Mouse (Mus musculus) embryonic facial prominence, embryonic 11.5 days (tissue): ENCODE measurements around the gene Rsph9. TPM values are rescaled to one million over a fixed set of nuclear protein-coding genes. Genes with fewer than 3 reads are reported as not detected.
A peak's percentile ranks its signal among the peaks of the same experiment; 100 is the strongest.

Experiments
- ATAC-seq: fragments of 200-750 bp; cut with Nextera tagmentation; replicated peaks from 2 replicates; pipeline ENCODE4 v1.8.0; 2017; ENCODE audit warnings: low read depth; ENCODE audit not compliant: insufficient number of reproducible peaks, low FRiP score, low TSS enrichment
- DNase-seq: peaks from one replicate; pipeline ENCODE4 v3.0.0-alpha.2; 2015; ENCODE audit warnings: low spot score
- H3K27ac ChIP-seq: fragments of 300-500 bp; sonication (generic); replicated peaks from 2 replicates; pipeline ENCODE4 v1.5.1; 2014; ENCODE audit warnings: mild to moderate bottlenecking, low read depth, low read length, control low read depth
- H3K27me3 ChIP-seq: fragments of 300-500 bp; sonication (generic); 2 replicates; pipeline ENCODE4 v1.6.1; 2014; ENCODE audit warnings: mild to moderate bottlenecking, low read length, moderate library complexity, mixed read lengths; ENCODE audit not compliant: control insufficient read depth, insufficient read depth
- H3K36me3 ChIP-seq: fragments of 300-500 bp; sonication (generic); replicated peaks from 2 replicates; pipeline ENCODE4 v1.6.1; 2014; ENCODE audit warnings: low read depth, mild to moderate bottlenecking, low read length, moderate library complexity, mixed read lengths; ENCODE audit not compliant: control insufficient read depth, insufficient read depth
- H3K4me1 ChIP-seq: fragments of 300-500 bp; sonication (generic); 2 replicates; pipeline ENCODE4 v1.6.1; 2014; ENCODE audit warnings: low read length, mixed read lengths; ENCODE audit not compliant: control insufficient read depth, insufficient read depth
- H3K4me2 ChIP-seq: fragments of 300-500 bp; sonication (generic); 2 replicates; pipeline ENCODE4 v1.6.1; 2014; ENCODE audit warnings: low read depth, mild to moderate bottlenecking, control low read depth, low read length, moderate library complexity
- H3K4me3 ChIP-seq: fragments of 300-500 bp; sonication (generic); 2 replicates; pipeline ENCODE4 v1.5.1; 2014; ENCODE audit warnings: low read depth, low read length, control low read depth
- H3K9ac ChIP-seq: fragments of 300-500 bp; sonication (generic); replicated peaks from 2 replicates; pipeline ENCODE4 v1.6.1; 2014; ENCODE audit warnings: mild to moderate bottlenecking, control low read depth, low read length
- H3K9me3 ChIP-seq: fragments of 300-500 bp; sonication (generic); replicated peaks from 2 replicates; pipeline ENCODE4 v1.6.1; 2016; ENCODE audit warnings: mild to moderate bottlenecking, low read length, inconsistent platforms, mixed read lengths; ENCODE audit not compliant: control insufficient read depth
- WGBS: fragments of 180-500 bp; shearing (Covaris S2); extraction: QIAGEN DNeasy Blood & Tissue Kit; methylation state at CpG from one replicate; pipeline ENCODE4 v1.1.7; 2014; 5-methylcytosine and 5-hydroxymethylcytosine counted together
- polyA plus RNA-seq: library from polyadenylated mRNA; unstranded; fragments of >200 nt; fragmentation: Nextera tagmentation; extraction: Ambion mirVana; gene quantifications from 2 replicates; pipeline ENCODE4 v1.2.1, GENCODE M21; 2014

Rsph9 gene
- polyA plus RNA-seq, 1 experiment from 2014 or later = 12.5 TPM

- Histone ChIP-seq H3K4me3 (peak within 1 kb of the TSS; percentile 93), H3K27me3 (no peaks in the 10 kb centered on the region), H3K9me3 (no peaks in the 10 kb centered on the region), H3K27ac (peak within 1 kb of the TSS; percentile 41; the same call in 1 of the 2 replicates), H3K36me3 (no peaks in the 10 kb centered on the region), H3K9ac (peak within 1 kb of the TSS; percentile 82), H3K4me1 (peaks cover 3% of the 10 kb centered on the region; the same call in 1 of the 2 replicates), H3K4me2 (peak within 1 kb of the TSS; percentile 73)
- 6% methylated on average over 38 of the region's 38 CpGs for WGBS
- DNase-seq (peak; percentile 91), ATAC-seq (peak; percentile 93)
Observed at GRCm38 (mm10) chr17:46110402-46111289, 33.4 kb downstream of the Rsph9 start, which contains the start of gene Mrps18a. TSS of gene Mrps18a (plus strand) at chr17:46110986.

- ATAC-seq (no peak), DNase-seq (no peak)
- no peaks in the 10 kb centered on the region for H3K36me3 ChIP-seq
- no peak overlapping the region for H3K4me2 ChIP-seq
- no peak overlapping the region for H3K27ac ChIP-seq
- no peak overlapping the region for H3K4me3 ChIP-seq
- no peaks in the 10 kb centered on the region for H3K27me3 ChIP-seq
- peaks cover 2% of the 10 kb centered on the region; the same call in 1 of the 2 replicates for H3K4me1 ChIP-seq
- 83% methylated on average over 4 of the region's 4 CpGs for WGBS
- H3K9me3 ChIP-seq = no peaks in the 10 kb centered on the region
- H3K9ac ChIP-seq = no peak overlapping the region
Observed at GRCm38 (mm10) chr17:46108286-46108685, 35.7 kb downstream of the Rsph9 start.

GRCm38 (mm10) chr17:46104487-46104886 is 39.5 kb downstream of the Rsph9 start:
- ATAC-seq = peak; percentile 84
- Histone ChIP-seq H3K27me3 (no peaks in the 10 kb centered on the region), H3K36me3 (no peaks in the 10 kb centered on the region), H3K4me1 (peaks cover 2% of the 10 kb centered on the region; the same call in 1 of the 2 replicates), H3K4me2 (no peak overlapping the region), H3K27ac (peak overlapping the region; percentile 24; the same call in 1 of the 2 replicates), H3K9me3 (no peaks in the 10 kb centered on the region), H3K9ac (peak overlapping the region; percentile 30; the same call in 1 of the 2 replicates), H3K4me3 (no peak overlapping the region)
- WGBS = 26% methylated on average over 12 of the region's 12 CpGs
- DNase-seq = peak; percentile 79

GRCm38 (mm10) chr17:46102608-46103159 is 41.3 kb downstream of the Rsph9 start:
- no peak for DNase-seq
- H3K4me3 ChIP-seq = no peak overlapping the region
- H3K9ac ChIP-seq = no peak overlapping the region
- 57% methylated on average over 8 of the region's 8 CpGs for WGBS
- H3K27me3 ChIP-seq = no peaks in the 10 kb centered on the region
- H3K4me1 ChIP-seq = peaks cover 2% of the 10 kb centered on the region; the same call in 1 of the 2 replicates
- H3K27ac ChIP-seq = no peak overlapping the region
- H3K36me3 ChIP-seq = no peaks in the 10 kb centered on the region
- ATAC-seq = no peak
- no peaks in the 10 kb centered on the region for H3K9me3 ChIP-seq
- no peak overlapping the region for H3K4me2 ChIP-seq

GRCm38 (mm10) chr17:46101906-46102305 is 42.1 kb downstream of the Rsph9 start:
- Histone ChIP-seq H3K27me3 (no peaks in the 10 kb centered on the region), H3K36me3 (no peaks in the 10 kb centered on the region), H3K4me2 (no peak overlapping the region), H3K9me3 (no peaks in the 10 kb centered on the region), H3K4me3 (no peak overlapping the region), H3K9ac (no peak overlapping the region), H3K27ac (no peak overlapping the region), H3K4me1 (peaks cover 2% of the 10 kb centered on the region; the same call in 1 of the 2 replicates)
- WGBS = 51% methylated on average over 9 of the region's 9 CpGs
- DNase-seq (peak; percentile 62), ATAC-seq (no peak)

- H3K4me3 ChIP-seq = no peak overlapping the region
- 63% methylated on average over 8 of the region's 8 CpGs for WGBS
- no peak overlapping the region for H3K9ac ChIP-seq
- no peak overlapping the region for H3K27ac ChIP-seq
- H3K4me2 ChIP-seq = no peak overlapping the region
- H3K4me1 ChIP-seq = no peaks in the 10 kb centered on the region
- H3K36me3 ChIP-seq = no peaks in the 10 kb centered on the region
- DNase-seq = no peak
- ATAC-seq = no peak
- no peaks in the 10 kb centered on the region for H3K27me3 ChIP-seq
- no peaks in the 10 kb centered on the region for H3K9me3 ChIP-seq
Observed at GRCm38 (mm10) chr17:46098525-46098924, 45.5 kb downstream of the Rsph9 start.

GRCm38 (mm10) chr17:46091899-46092298 is 52.1 kb downstream of the Rsph9 start:
- Histone ChIP-seq H3K27ac (no peak overlapping the region), H3K9ac (no peak overlapping the region), H3K27me3 (no peaks in the 10 kb centered on the region), H3K4me2 (no peak overlapping the region), H3K4me3 (no peak overlapping the region), H3K36me3 (no peaks in the 10 kb centered on the region), H3K4me1 (no peaks in the 10 kb centered on the region), H3K9me3 (no peaks in the 10 kb centered on the region)
- 63% methylated on average over 14 of the region's 14 CpGs for WGBS
- DNase-seq = no peak
- no peak for ATAC-seq

GRCm38 (mm10) chr17:46091351-46091750 is 52.7 kb downstream of the Rsph9 start:
- ATAC-seq = no peak
- no peak overlapping the region for H3K9ac ChIP-seq
- H3K9me3 ChIP-seq = no peaks in the 10 kb centered on the region
- no peaks in the 10 kb centered on the region for H3K36me3 ChIP-seq
- H3K4me3 ChIP-seq = no peak overlapping the region
- no peaks in the 10 kb centered on the region for H3K27me3 ChIP-seq
- DNase-seq = no peak
- WGBS = 60% methylated on average over 1 of the region's 1 CpGs
- no peak overlapping the region for H3K4me2 ChIP-seq
- no peak overlapping the region for H3K27ac ChIP-seq
- no peaks in the 10 kb centered on the region; the same call in 1 of the 2 replicates for H3K4me1 ChIP-seq
